Mouse (Mus musculus) heart, embryonic 15.5 days (tissue): ENCODE measurements around the gene Auts2. TPM values are rescaled to one million over a fixed set of nuclear protein-coding genes. Genes with fewer than 3 reads are reported as not detected.

Source experiments
- ATAC-seq: fragments of 200-750 bp; cut with Nextera tagmentation; replicated peaks from 2 replicates; pipeline ENCODE4 v1.8.0; 2017; ENCODE audit warnings: low read depth, moderate TSS enrichment; ENCODE audit not compliant: insufficient number of reproducible peaks, insufficient read depth, low FRiP score
- H3K27ac ChIP-seq: fragments of 300-500 bp; sonication (generic); 2 replicates; pipeline ENCODE4 v1.5.1; 2015; ENCODE audit warnings: mild to moderate bottlenecking, inconsistent platforms
- H3K27me3 ChIP-seq: fragments of 300-500 bp; sonication (generic); 2 replicates; pipeline ENCODE4 v1.6.1; 2015; ENCODE audit warnings: inconsistent platforms
- H3K36me3 ChIP-seq: fragments of 300-500 bp; sonication (generic); 2 replicates; pipeline ENCODE4 v1.6.1; 2015; ENCODE audit warnings: mild to moderate bottlenecking, inconsistent platforms
- H3K4me1 ChIP-seq: fragments of 300-500 bp; sonication (generic); replicated peaks from 2 replicates; pipeline ENCODE4 v1.6.1; 2015; ENCODE audit warnings: inconsistent platforms
- H3K4me2 ChIP-seq: fragments of 300-500 bp; sonication (generic); 2 replicates; pipeline ENCODE4 v1.6.1; 2015; ENCODE audit warnings: inconsistent platforms, mild to moderate bottlenecking, moderate library complexity
- H3K4me3 ChIP-seq: fragments of 300-500 bp; sonication (generic); 2 replicates; pipeline ENCODE4 v1.5.1; 2015; ENCODE audit warnings: mild to moderate bottlenecking, inconsistent platforms
- H3K9ac ChIP-seq: fragments of 300-500 bp; sonication (generic); 2 replicates; pipeline ENCODE4 v1.6.1; 2015; ENCODE audit warnings: mild to moderate bottlenecking, inconsistent platforms
- H3K9me3 ChIP-seq: fragments of 300-500 bp; sonication (generic); replicated peaks from 2 replicates; pipeline ENCODE4 v1.6.1; 2016; ENCODE audit warnings: inconsistent platforms
- WGBS: fragments of 180-500 bp; shearing (Covaris S2); methylation state at CpG from one replicate; pipeline ENCODE4 v1.1.7; 2015; ENCODE audit warnings: mixed read lengths; 5-methylcytosine and 5-hydroxymethylcytosine counted together
- polyA plus RNA-seq: library from polyadenylated mRNA; unstranded; fragments of >200 nt; fragmentation: Nextera tagmentation; extraction: Ambion mirVana; gene quantifications from 2 replicates; pipeline ENCODE4 v1.2.1, GENCODE M21; 2015

Gene Auts2
- polyA plus RNA-seq, 1 experiment from 2014 or later = 12.9 TPM

DNA sequence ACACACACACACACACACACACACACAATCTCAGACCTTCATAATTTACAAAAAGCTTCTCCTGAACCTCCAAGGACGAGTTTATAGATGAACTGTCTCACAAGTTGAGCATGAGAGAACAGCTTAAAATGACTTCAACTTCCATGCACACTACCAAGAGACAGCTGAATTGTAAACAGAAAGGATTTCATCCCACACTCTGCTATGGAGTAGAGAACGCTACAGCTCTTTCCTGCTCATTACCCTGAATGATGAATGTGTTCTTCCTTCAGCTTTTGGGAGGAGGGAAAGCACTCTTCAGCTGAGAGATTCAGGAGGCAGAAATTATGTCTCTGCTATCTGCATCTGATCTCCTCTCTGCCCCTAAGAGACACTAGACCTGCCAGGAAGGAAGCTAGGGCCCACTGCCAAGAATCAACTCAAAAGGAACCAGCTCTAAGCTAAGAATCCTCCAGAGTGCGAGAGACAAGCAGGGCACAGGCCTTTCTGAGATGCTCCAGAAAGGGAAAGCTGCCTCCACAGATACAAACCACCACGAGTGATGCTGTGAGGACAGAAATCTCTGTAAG lies 342.0 kb downstream of the Auts2 start:
- Histone ChIP-seq H3K9me3 (no peaks in the 10 kb centered on the region), H3K27ac (no peak overlapping the region), H3K9ac (no peak overlapping the region), H3K4me3 (no peak overlapping the region), H3K4me1 (peaks cover 16% of the 10 kb centered on the region), H3K27me3 (no peaks in the 10 kb centered on the region), H3K4me2 (no peak overlapping the region), H3K36me3 (no peaks in the 10 kb centered on the region)
- WGBS = 50% methylated on average over 4 of the region's 4 CpGs
- ATAC-seq = no peak

DNA sequence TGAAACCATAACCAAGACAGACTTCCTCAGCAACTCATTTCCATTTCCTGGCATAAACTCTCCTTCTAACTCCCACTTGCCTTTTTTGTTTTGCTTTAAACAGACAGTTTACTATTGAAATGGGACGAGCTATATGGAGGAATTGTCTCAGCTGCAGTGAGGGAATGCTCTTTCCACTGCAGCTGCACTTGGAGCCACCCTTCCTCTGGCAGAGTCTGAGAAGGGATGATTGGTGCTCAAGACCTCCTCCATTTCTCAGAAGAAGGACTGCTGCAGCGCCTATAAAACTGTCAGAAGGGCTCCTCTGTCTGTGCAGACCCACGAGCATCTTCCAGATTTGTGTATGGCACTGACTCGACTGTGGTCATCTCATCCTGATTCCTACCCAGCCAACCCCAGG lies 342.5 kb downstream of the Auts2 start:
- H3K4me1 ChIP-seq = peaks cover 16% of the 10 kb centered on the region
- H3K4me2 ChIP-seq = no peak overlapping the region
- no peak overlapping the region for H3K4me3 ChIP-seq
- H3K9ac ChIP-seq = no peak overlapping the region
- no peak for ATAC-seq
- H3K27me3 ChIP-seq = no peaks in the 10 kb centered on the region
- no peaks in the 10 kb centered on the region for H3K9me3 ChIP-seq
- H3K27ac ChIP-seq = no peak overlapping the region
- WGBS = 63% methylated on average over 4 of the region's 4 CpGs
- H3K36me3 ChIP-seq = no peaks in the 10 kb centered on the region

DNA sequence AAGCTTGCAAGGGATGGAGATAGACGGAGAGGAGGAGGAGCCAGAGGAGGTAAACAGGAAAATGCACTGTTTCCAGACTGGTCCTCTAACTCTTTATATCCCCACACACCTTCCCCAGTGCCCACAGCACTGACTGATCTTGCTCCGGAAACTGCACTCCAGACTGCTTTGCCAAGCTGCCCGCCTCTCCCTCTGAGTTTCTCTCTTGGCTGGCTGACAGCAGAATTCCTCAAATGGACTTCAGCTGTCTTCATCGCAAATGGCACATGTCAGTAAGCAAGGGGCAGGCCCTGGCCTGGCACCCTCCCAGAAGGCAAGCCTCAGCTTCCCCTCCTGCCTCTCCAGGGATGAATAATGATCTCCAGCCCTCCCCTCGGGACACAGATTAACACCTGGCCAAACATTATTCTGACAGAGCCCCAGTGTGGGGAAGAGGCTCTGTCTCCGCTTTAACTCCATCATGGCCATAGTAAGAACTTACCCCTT lies 348.1 kb downstream of the Auts2 start:
- no peaks in the 10 kb centered on the region for H3K27me3 ChIP-seq
- H3K4me2 ChIP-seq = peak overlapping the region; percentile 47
- no peak overlapping the region for H3K9ac ChIP-seq
- no peaks in the 10 kb centered on the region for H3K36me3 ChIP-seq
- peak; percentile 69 for ATAC-seq
- H3K4me1 ChIP-seq = peaks cover 22% of the 10 kb centered on the region
- peak overlapping the region; percentile 48 for H3K27ac ChIP-seq
- H3K4me3 ChIP-seq = peak overlapping the region; percentile 2
- no peaks in the 10 kb centered on the region for H3K9me3 ChIP-seq
- 17% methylated on average over 6 of the region's 6 CpGs for WGBS

DNA sequence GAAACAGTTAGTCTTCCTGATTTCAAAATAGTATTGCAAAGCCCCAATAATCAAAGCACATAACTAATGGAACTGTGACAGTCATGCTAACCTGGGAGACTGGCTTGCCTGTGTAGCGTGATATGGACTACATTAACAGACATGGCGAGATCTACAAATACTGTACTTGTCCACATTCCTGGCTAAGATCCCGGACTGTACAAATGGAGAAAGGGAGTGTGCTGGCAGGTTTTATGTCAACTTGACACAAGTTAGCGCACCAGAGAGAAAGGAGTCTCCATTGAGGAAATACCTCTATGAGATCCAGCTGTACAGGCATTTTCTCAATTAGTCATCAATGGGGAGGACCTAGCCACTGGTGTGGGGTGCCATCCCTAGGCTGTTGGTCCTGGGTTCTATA lies 353.0 kb downstream of the Auts2 start:
- 34% methylated on average over 4 of the region's 4 CpGs for WGBS
- H3K4me3 ChIP-seq = no peak overlapping the region
- no peak for ATAC-seq
- no peak overlapping the region for H3K4me2 ChIP-seq
- no peaks in the 10 kb centered on the region for H3K36me3 ChIP-seq
- peaks cover 38% of the 10 kb centered on the region for H3K4me1 ChIP-seq
- peak overlapping the region; percentile 2; the same call in 1 of the 2 replicates for H3K27ac ChIP-seq
- H3K9me3 ChIP-seq = no peaks in the 10 kb centered on the region
- no peak overlapping the region for H3K9ac ChIP-seq
- H3K27me3 ChIP-seq = no peaks in the 10 kb centered on the region

- 0 out of 2 replicates have a peak overlapping the region, but pooled peaks have one; percentile 27 for H3K27ac ChIP-seq
- no peak for ATAC-seq
- WGBS = 61% methylated on average over 3 of the region's 3 CpGs
- no peak overlapping the region for H3K9ac ChIP-seq
- no peak overlapping the region for H3K4me3 ChIP-seq
- H3K4me1 ChIP-seq = peaks cover 31% of the 10 kb centered on the region
- no peaks in the 10 kb centered on the region for H3K9me3 ChIP-seq
- no peaks in the 10 kb centered on the region for H3K27me3 ChIP-seq
- no peak overlapping the region; the same call in 1 of the 2 replicates for H3K4me2 ChIP-seq
- no peaks in the 10 kb centered on the region for H3K36me3 ChIP-seq
These were observed 356.5 kb downstream of the Auts2 start for GRCm38 (mm10) chr5:132186659-132187058.

DNA sequence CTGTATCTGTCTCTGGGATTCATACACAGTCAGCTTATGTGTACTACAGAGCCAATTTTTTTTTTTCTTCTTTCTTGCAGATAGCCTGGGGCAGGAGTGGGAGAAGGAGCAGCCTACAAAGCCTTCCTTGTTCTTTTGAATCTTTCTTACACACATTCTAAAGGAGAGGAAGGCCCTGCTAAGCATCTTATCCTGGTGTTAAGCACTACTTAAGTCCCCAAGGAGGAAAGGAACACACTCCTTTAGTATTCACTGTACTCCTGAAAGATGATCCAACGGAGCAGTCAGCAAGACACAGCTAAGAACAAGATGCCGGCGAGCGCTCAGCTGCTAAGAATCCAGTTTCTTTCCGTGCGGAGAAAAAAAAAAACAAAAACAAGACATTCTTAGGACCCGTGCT lies 356.9 kb downstream of the Auts2 start:
- H3K4me2 ChIP-seq = no peak overlapping the region; the same call in 1 of the 2 replicates
- no peak overlapping the region for H3K9ac ChIP-seq
- no peaks in the 10 kb centered on the region for H3K27me3 ChIP-seq
- WGBS = 61% methylated on average over 7 of the region's 7 CpGs
- H3K9me3 ChIP-seq = no peaks in the 10 kb centered on the region
- H3K4me1 ChIP-seq = peaks cover 31% of the 10 kb centered on the region
- no peak overlapping the region for H3K4me3 ChIP-seq
- H3K36me3 ChIP-seq = no peaks in the 10 kb centered on the region
- H3K27ac ChIP-seq = 0 out of 2 replicates have a peak overlapping the region, but pooled peaks have one; percentile 27
- 0 out of 2 replicates have a peak, but pooled peaks have one; percentile 18 for ATAC-seq

GRCm38 (mm10) chr5:132184395-132185095 lies 358.6 kb downstream of the Auts2 start:
- no peak overlapping the region for H3K4me3 ChIP-seq
- peaks cover 22% of the 10 kb centered on the region for H3K4me1 ChIP-seq
- no peak overlapping the region for H3K27ac ChIP-seq
- no peaks in the 10 kb centered on the region for H3K27me3 ChIP-seq
- H3K4me2 ChIP-seq = no peak overlapping the region
- no peaks in the 10 kb centered on the region for H3K9me3 ChIP-seq
- no peaks in the 10 kb centered on the region for H3K36me3 ChIP-seq
- WGBS = 75% methylated on average over 4 of the region's 4 CpGs
- H3K9ac ChIP-seq = no peak overlapping the region
- no peak for ATAC-seq

GRCm38 (mm10) chr5:132182077-132182476 lies 361.1 kb downstream of the Auts2 start:
- H3K4me1 ChIP-seq = peaks cover 13% of the 10 kb centered on the region

DNA sequence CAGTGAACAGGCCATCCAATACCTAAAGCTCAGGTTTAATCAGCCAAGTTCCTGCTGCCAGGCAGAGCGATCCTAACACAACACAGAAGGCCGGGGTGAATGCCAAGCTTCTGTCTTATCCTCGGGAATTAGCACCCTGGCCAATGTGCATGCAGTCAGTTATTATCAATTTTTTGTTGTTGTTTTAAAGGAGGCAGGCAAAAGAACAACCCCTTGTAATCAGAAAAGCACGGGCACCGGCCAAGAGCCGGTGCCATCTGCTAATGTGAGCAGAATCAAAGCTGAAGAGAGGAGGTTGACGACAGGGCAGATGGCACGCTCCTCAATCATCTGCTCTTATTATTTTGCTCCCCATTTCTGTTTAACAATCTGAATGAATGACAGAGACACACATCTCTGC lies 373.1 kb downstream of the Auts2 start:
- Histone ChIP-seq H3K27ac (no peak overlapping the region), H3K9ac (no peak overlapping the region), H3K4me2 (peak overlapping the region; percentile 11; the same call in 1 of the 2 replicates), H3K4me3 (no peak overlapping the region), H3K4me1 (peaks cover 17% of the 10 kb centered on the region), H3K27me3 (no peaks in the 10 kb centered on the region), H3K36me3 (no peaks in the 10 kb centered on the region), H3K9me3 (no peaks in the 10 kb centered on the region)
- 43% methylated on average over 8 of the region's 8 CpGs for WGBS
- no peak; the same call in 1 of the 2 replicates for ATAC-seq

More at GRCm38 (mm10) chr5:132182077-132182476, 361.1 kb downstream of the Auts2 start:
- Histone ChIP-seq H3K36me3 (no peaks in the 10 kb centered on the region), H3K4me2 (no peak overlapping the region), H3K4me3 (no peak overlapping the region), H3K27ac (no peak overlapping the region), H3K9me3 (no peaks in the 10 kb centered on the region), H3K9ac (no peak overlapping the region), H3K27me3 (no peaks in the 10 kb centered on the region)
- no peak for ATAC-seq
- WGBS = 87% methylated on average over 9 of the region's 9 CpGs

DNA sequence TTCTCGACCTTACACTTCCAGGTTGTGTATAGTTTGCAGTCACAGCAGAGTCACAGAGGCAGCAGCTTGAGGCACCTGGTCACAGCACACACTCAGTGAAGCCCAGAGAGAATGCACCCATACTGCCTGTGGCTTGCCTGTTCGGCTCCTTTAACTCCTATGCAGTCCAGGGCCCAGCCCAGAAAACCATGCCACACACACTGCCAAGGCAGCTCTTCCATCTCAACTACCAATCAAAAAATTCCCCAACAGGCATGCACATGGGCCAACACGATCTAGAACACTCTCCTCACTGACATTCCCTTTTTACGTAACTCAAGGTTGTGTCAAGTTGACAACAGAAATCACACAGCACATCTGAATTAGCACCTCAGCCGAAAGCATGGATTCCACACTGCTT lies 374.3 kb downstream of the Auts2 start:
- Histone ChIP-seq H3K4me1 (peaks cover 17% of the 10 kb centered on the region), H3K9me3 (no peaks in the 10 kb centered on the region), H3K4me2 (no peak overlapping the region), H3K9ac (no peak overlapping the region), H3K27me3 (no peaks in the 10 kb centered on the region), H3K4me3 (no peak overlapping the region), H3K36me3 (no peaks in the 10 kb centered on the region), H3K27ac (no peak overlapping the region)
- ATAC-seq = no peak
- WGBS = 76% methylated on average over 5 of the region's 5 CpGs

GRCm38 (mm10) chr5:132168224-132168623 lies 374.9 kb downstream of the Auts2 start:
- peaks cover 17% of the 10 kb centered on the region for H3K4me1 ChIP-seq
- H3K9ac ChIP-seq = no peak overlapping the region
- H3K27me3 ChIP-seq = no peaks in the 10 kb centered on the region
- ATAC-seq = no peak
- H3K27ac ChIP-seq = no peak overlapping the region
- no peak overlapping the region for H3K4me2 ChIP-seq
- H3K36me3 ChIP-seq = no peaks in the 10 kb centered on the region
- WGBS = 84% methylated on average over 5 of the region's 5 CpGs
- H3K4me3 ChIP-seq = no peak overlapping the region
- no peaks in the 10 kb centered on the region for H3K9me3 ChIP-seq
